Mouse (Mus musculus) Patski (cell line): ENCODE measurements around the gene Ssr2. TPM values are rescaled to one million over a fixed set of nuclear protein-coding genes. Genes with fewer than 3 reads are reported as not detected.

Experiments used
- ATAC-seq: fragments of 100-300 bp; one replicate; pipeline ENCODE4 v1.8.0; 2021
- CTCF ChIA-PET: fragments of 350-600 bp; sonication (Branson Sonifier 250); formaldehyde crosslinking; loops from one replicate; lab custom pipeline; 2022; ENCODE audit warnings: inconsistent platforms; lab: Charles Lee
- POLR2A ChIA-PET: fragments of 350-600 bp; sonication (Branson Sonifier 250); formaldehyde crosslinking; loops from one replicate; lab custom pipeline; 2022; ENCODE audit warnings: antibody characterized with exemption, inconsistent platforms; lab: Charles Lee
- DNase-seq: peaks from one replicate; pipeline ENCODE4 v3.0.0-alpha.2; 2011; ENCODE audit warnings: low read depth, low spot score
- H3K27me3 ChIP-seq: fragments of 371-371 bp; one replicate; pipeline ENCODE4 v1.5.1; 2021
- CTCF ChIP-seq: fragments of 100-300 bp; IDR thresholded peaks from one replicate; pipeline ENCODE4 v1.5.1; 2021
- in situ Hi-C: fragments of 300-500 bp; cut with MboI; formaldehyde crosslinking; loops from 3 replicates; pipeline ENCODE4 v1.11.1; 2018; ENCODE audit warnings: low pct_unique_long_range_greater_than_20kb, mixed read lengths
- polyA plus RNA-seq: library from polyadenylated mRNA; unstranded; gene quantifications from one replicate; pipeline ENCODE4 v1.2.3, GENCODE M21; 2021

Gene Ssr2
- polyA plus RNA-seq, 1 experiment from 2014 or later: 410 TPM

DNA sequence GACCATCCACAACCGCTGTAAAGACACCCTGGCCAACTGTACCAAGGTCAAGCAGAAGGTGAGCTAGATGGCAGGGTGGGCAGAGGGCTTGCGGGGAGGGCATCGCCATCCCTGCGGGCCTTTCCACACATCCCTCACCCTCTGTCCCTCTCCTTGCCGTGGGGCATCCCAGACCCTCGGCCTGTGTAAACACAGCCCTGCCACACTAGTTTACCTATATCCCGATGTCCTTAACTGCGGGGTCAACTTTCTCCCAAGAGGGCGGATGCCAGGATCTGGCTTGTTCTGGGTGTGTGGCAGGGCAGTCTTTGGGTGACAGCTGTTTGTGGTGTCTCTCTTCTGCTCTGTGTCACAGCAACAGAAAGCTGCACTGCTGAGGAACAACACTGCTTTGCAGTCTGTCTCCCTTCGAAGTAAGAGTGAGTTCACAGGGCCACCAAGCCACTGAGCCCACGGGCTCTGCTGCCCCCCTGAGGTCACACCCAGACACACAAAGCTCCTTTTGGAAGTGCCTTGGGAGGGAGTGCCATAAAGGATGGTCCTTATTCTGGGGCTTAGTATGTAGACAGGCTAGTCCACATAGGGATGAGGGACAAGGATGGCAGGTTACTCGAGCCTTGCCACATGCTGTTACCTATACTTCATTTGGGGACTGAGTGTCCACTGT lies 56.4 kb downstream of the Ssr2 start:
- ATAC-seq: no peak

GRCm38 (mm10) chr3:88633056-88633455 lies 57.4 kb downstream of the Ssr2 start:
- in situ Hi-C loops: no loop called here
- TF ChIP-seq CTCF: no peak
- ChIA-PET CTCF (interaction anchor here (1.0 to 5.9 kb wide), 7 partner anchors 11 to 88 kb away, joined by 3 to 30 read pairs (median 4); no protein-coding TSS in a partner anchor), POLR2A (interaction anchor here (0.9 to 6.4 kb wide), 8 partner anchors 11 to 122 kb away, joined by 3 to 64 read pairs (median 5); no protein-coding TSS in a partner anchor)
- DNase-seq (no peak), ATAC-seq (no peak)
- no peaks in the 10 kb centered on the region for H3K27me3 ChIP-seq

More for the DNA sequence above, 56.4 kb downstream of the Ssr2 start:
- no peak for TF ChIP-seq CTCF
- ChIA-PET CTCF (interaction anchor here (1.0 to 5.9 kb wide), 7 partner anchors 10 to 87 kb away, joined by 3 to 30 read pairs (median 6); no protein-coding TSS in a partner anchor), POLR2A (interaction anchor here (0.9 to 6.4 kb wide), 6 partner anchors 11 to 129 kb away, joined by 3 to 34 read pairs (median 6); no protein-coding TSS in a partner anchor)
- DNase-seq: no peak
- no peaks in the 10 kb centered on the region for H3K27me3 ChIP-seq
- in situ Hi-C loops: no loop called here

GRCm38 (mm10) chr3:88635506-88636275 lies 60.0 kb downstream of the Ssr2 start:
- ChIA-PET POLR2A (interaction anchor here (1.1 to 5.1 kb wide), 5 partner anchors 10 to 27 kb away, joined by 3 to 64 read pairs (median 6); no protein-coding TSS in a partner anchor), CTCF (interaction anchor here (0.8 to 3.9 kb wide), 10 partner anchors 10 to 43 kb away, joined by 3 to 48 read pairs (median 4); partner anchors contain the start of gene Arhgef2)
- H3K27me3 ChIP-seq: no peaks in the 10 kb centered on the region
- in situ Hi-C loops: no loop called here
- ATAC-seq: peak; percentile 73
- no peak for TF ChIP-seq CTCF
- no peak for DNase-seq

GRCm38 (mm10) chr3:88636555-88636986 lies 60.9 kb downstream of the Ssr2 start:
- no peaks in the 10 kb centered on the region for H3K27me3 ChIP-seq
- DNase-seq (peak; percentile 99), ATAC-seq (peak; percentile 54)
- ChIA-PET CTCF (interaction anchor here (0.9 to 3.9 kb wide), 8 partner anchors 10 to 41 kb away, joined by 3 to 48 read pairs (median 6); partner anchors contain the start of gene Arhgef2), POLR2A (interaction anchor here (0.9 to 5.1 kb wide), 4 partner anchors 14 to 46 kb away, joined by 3 to 64 read pairs (median 6); no protein-coding TSS in a partner anchor)
- in situ Hi-C loops: no loop called here
- no peak for TF ChIP-seq CTCF

GRCm38 (mm10) chr3:88637134-88637533 lies 61.5 kb downstream of the Ssr2 start:
- in situ Hi-C loops: no loop called here
- CTCF ChIA-PET: interaction anchor here (1.5 to 3.9 kb wide), 6 partner anchors 11 to 40 kb away, joined by 3 to 48 read pairs (median 10); partner anchors contain the start of gene Arhgef2

More at GRCm38 (mm10) chr3:88637134-88637533, 61.5 kb downstream of the Ssr2 start:
- POLR2A ChIA-PET: interaction anchor here (0.7 to 5.1 kb wide), 5 partner anchors 15 to 115 kb away, joined by 3 to 64 read pairs (median 4); no protein-coding TSS in a partner anchor
- TF ChIP-seq CTCF: no peak
- ATAC-seq (no peak), DNase-seq (no peak)
- no peaks in the 10 kb centered on the region for H3K27me3 ChIP-seq

Other genes starting within 250 kb of the Ssr2 start
- 3.1 TPM for gene Tmem79, start 239.7 kb upstream of the Ssr2 start, polyA plus RNA-seq
- 90.1 TPM for gene Smg5, start 239.6 kb upstream of the Ssr2 start, polyA plus RNA-seq
- 0.04 TPM for gene Paqr6, start 211.3 kb upstream of the Ssr2 start, polyA plus RNA-seq
- 0.22 TPM for gene Bglap3, start 203.1 kb upstream of the Ssr2 start, polyA plus RNA-seq
- not detected for gene Bglap2, start 197.2 kb upstream of the Ssr2 start, polyA plus RNA-seq
- gene Bglap, start 191.4 kb upstream of the Ssr2 start, polyA plus RNA-seq: 0.22 TPM
- 80.1 TPM for gene Pmf1, start 165.5 kb upstream of the Ssr2 start, polyA plus RNA-seq
- 42.6 TPM for gene Slc25a44, start 150.7 kb upstream of the Ssr2 start, polyA plus RNA-seq
- 6.6 TPM for gene Sema4a, start 114.7 kb upstream of the Ssr2 start, polyA plus RNA-seq
- 401 TPM for gene Lmna, start 65.9 kb upstream of the Ssr2 start, polyA plus RNA-seq
- 42.6 TPM for gene Mex3a, start 43.5 kb upstream of the Ssr2 start, polyA plus RNA-seq
- 0.41 TPM for gene Rab25, start 27.6 kb upstream of the Ssr2 start, polyA plus RNA-seq
- 264 TPM for gene Lamtor2, start 22.8 kb upstream of the Ssr2 start, polyA plus RNA-seq
- 143 TPM for gene Ubqln4, start 22.1 kb upstream of the Ssr2 start, polyA plus RNA-seq
- 175 TPM for gene Arhgef2, start 30.1 kb downstream of the Ssr2 start, polyA plus RNA-seq
- gene Rxfp4, start 77.3 kb downstream of the Ssr2 start, polyA plus RNA-seq: not detected
- 112 TPM for gene Khdc4, start 109.9 kb downstream of the Ssr2 start, polyA plus RNA-seq
- gene Rit1, start 141.0 kb downstream of the Ssr2 start, polyA plus RNA-seq: 82.7 TPM
- gene Syt11, start 199.3 kb downstream of the Ssr2 start, polyA plus RNA-seq: 61.9 TPM